Mouse (Mus musculus): Measurements from ENCODE around the gene Olfr1511. TPM values are rescaled to one million over a fixed set of nuclear protein-coding genes. Genes with fewer than 3 reads are reported as not detected.

Olfr1511 gene
- not detected for polyA plus RNA-seq (2014; fragmentation: Illumina TruSeq; extraction: RNeasy Lipid Tissue Mini Kit (QIAGEN cat#74804); ENCODE audit: low read depth, low replicate concordance)

DNA sequence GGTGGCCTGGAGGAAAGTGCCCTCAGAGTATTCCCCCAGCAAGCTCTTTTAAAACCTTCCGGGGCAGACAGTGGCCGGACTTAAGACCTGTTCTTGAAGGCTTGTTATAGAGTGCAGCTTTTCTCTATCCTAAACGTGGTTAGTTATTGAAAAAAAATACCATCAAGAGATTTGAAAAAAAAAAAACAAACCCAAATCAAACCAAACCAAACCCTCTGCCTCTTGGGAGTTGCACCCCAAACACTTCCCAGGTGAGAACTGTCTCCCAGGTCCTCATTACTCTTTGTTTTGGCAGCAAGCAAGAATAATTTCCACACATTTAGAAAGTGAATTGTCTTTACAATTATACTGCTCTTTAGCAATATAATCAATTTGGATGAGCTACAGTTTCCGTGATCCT, at the start of gene Olfr1511:
TSS of gene Olfr1511 (minus strand) at position 101 of the 400 bp plus-strand sequence.

DNA sequence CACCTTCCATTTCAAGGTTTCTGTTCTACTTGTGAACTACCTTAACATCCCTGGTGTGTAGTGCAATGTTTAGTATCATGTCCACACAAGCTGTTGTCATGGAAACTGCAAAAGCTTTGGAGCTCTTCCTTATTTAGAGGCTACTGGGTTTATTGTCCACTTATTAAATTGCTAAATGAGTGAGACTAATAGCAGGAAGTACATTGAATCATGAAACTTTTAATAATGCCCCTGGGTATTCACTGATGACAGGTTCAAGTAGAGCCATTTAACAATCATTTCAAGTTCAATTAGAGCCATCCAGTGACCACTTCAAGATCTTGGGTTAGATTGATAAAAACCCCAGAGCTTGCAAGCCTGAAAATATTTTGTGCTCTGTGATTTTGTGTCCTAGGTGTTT, 45.5 kb upstream of the Olfr1511 start, which contains the start of gene Olfr1509:
TSS of gene Olfr1509 (plus strand) at position 301 of the 400 bp plus-strand sequence.

DNA sequence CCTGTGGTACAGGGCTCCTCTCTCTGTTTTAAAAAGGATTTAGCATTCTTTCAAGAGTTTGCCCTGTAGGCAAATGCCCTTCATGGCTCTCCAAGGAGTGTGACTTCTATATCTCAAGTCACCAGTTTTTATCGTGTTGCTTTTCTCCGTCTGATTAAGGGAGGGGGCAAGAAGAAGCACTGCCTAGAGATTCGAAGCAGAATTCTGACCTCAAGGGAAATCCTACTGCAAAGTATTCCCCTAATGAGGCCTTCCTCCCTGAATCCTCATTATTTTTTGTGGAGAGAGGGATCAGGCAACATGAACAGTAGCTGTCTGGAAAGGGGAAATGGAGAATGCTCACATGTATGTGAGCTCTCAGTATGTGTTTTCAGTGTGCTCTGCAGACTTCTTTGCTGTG, 17.1 kb upstream of the Olfr1511 start, which contains the start of gene Olfr1510:
TSS of gene Olfr1510 (minus strand) at position 101 of the 400 bp plus-strand sequence.

DNA sequence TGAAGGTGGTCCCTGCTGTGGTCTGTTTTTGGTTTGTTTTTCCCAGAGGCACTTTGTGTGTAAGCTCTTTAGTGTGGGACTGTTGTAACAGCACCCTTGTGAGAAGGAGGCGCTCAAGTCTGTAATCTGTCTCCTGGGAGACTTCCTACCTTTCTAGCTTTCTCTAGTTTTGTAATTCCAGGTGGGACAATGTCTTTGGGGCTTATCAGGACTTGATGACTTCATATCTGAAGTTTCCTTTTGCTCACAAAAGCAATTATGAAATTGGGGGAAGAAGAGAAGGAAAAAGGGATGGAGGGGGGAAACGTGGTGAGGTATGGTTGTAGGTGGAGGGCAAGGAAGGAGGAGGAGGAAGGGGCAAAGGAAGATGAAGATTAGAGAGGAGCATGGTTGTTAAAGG, 18.1 kb downstream of the Olfr1511 start, which contains the start of gene Olfr1512:
TSS of gene Olfr1512 (minus strand) at position 101 of the 400 bp plus-strand sequence.

DNA sequence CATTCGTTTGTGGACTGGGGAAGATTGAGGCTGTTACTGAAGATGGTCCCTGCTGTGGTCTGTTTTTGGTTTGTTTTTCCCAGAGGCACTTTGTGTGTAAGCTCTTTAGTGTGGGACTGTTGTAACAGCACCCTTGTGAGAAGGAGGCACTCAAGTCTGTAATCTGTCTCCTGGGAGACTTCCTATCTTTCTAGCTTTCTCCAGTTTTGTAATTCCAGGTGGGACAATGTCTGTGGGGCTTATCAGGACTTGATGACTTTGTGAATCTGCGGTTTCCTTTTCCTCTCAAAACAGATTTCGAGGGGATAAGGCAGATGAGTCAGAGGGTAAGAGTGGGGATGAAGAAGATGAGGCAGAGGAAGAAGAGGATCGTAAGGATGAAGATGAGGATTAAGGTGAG, 40.9 kb downstream of the Olfr1511 start, which contains the start of gene Olfr1513:
TSS of gene Olfr1513 (minus strand) at position 101 of the 400 bp plus-strand sequence.

Other genes with a start within 250 kb of the Olfr1511 start
- 46.9 TPM for gene Supt16, start 200.0 kb downstream of the Olfr1511 start, polyA plus RNA-seq (2014; fragmentation: Illumina TruSeq; extraction: RNeasy Lipid Tissue Mini Kit (QIAGEN cat#74804); ENCODE audit: low read depth, low replicate concordance)
- 31.1 TPM for gene Chd8, start 139.6 kb downstream of the Olfr1511 start, polyA plus RNA-seq (2014; fragmentation: Illumina TruSeq; extraction: RNeasy Lipid Tissue Mini Kit (QIAGEN cat#74804); ENCODE audit: low read depth, low replicate concordance)
- 28.7 TPM for gene Tox4, start 118.2 kb downstream of the Olfr1511 start, polyA plus RNA-seq (2014; fragmentation: Illumina TruSeq; extraction: RNeasy Lipid Tissue Mini Kit (QIAGEN cat#74804); ENCODE audit: low read depth, low replicate concordance)
- 11.9 TPM for gene Rab2b, start 117.8 kb downstream of the Olfr1511 start, polyA plus RNA-seq (2014; fragmentation: Illumina TruSeq; extraction: RNeasy Lipid Tissue Mini Kit (QIAGEN cat#74804); ENCODE audit: low read depth, low replicate concordance)
- 31.8 TPM for gene Mettl3, start 92.3 kb downstream of the Olfr1511 start, polyA plus RNA-seq (2014; fragmentation: Illumina TruSeq; extraction: RNeasy Lipid Tissue Mini Kit (QIAGEN cat#74804); ENCODE audit: low read depth, low replicate concordance)
- gene Sall2, start 68.6 kb downstream of the Olfr1511 start, polyA plus RNA-seq (2014; fragmentation: Illumina TruSeq; extraction: RNeasy Lipid Tissue Mini Kit (QIAGEN cat#74804); ENCODE audit: low read depth, low replicate concordance): 10.5 TPM
- gene Olfr1513, start 41.0 kb downstream of the Olfr1511 start, polyA plus RNA-seq (2014; fragmentation: Illumina TruSeq; extraction: RNeasy Lipid Tissue Mini Kit (QIAGEN cat#74804); ENCODE audit: low read depth, low replicate concordance): not detected
- not detected for gene Olfr1512, start 18.2 kb downstream of the Olfr1511 start, polyA plus RNA-seq (2014; fragmentation: Illumina TruSeq; extraction: RNeasy Lipid Tissue Mini Kit (QIAGEN cat#74804); ENCODE audit: low read depth, low replicate concordance)
- not detected for gene Olfr1510, start 17.0 kb upstream of the Olfr1511 start, polyA plus RNA-seq (2014; fragmentation: Illumina TruSeq; extraction: RNeasy Lipid Tissue Mini Kit (QIAGEN cat#74804); ENCODE audit: low read depth, low replicate concordance)
- not detected for gene Olfr1509, start 45.6 kb upstream of the Olfr1511 start, polyA plus RNA-seq (2014; fragmentation: Illumina TruSeq; extraction: RNeasy Lipid Tissue Mini Kit (QIAGEN cat#74804); ENCODE audit: low read depth, low replicate concordance)
- not detected for gene Olfr1508, start 70.1 kb upstream of the Olfr1511 start, polyA plus RNA-seq (2014; fragmentation: Illumina TruSeq; extraction: RNeasy Lipid Tissue Mini Kit (QIAGEN cat#74804); ENCODE audit: low read depth, low replicate concordance)
- not detected for gene Olfr1507, start 98.4 kb upstream of the Olfr1511 start, polyA plus RNA-seq (2014; fragmentation: Illumina TruSeq; extraction: RNeasy Lipid Tissue Mini Kit (QIAGEN cat#74804); ENCODE audit: low read depth, low replicate concordance)